Mouse (Mus musculus) T-helper 1 cell (primary cell): ENCODE data around the gene Abr.

Experiments used
- in situ Hi-C: fragments of 300-600 bp; cut with MboI, MseI; formaldehyde crosslinking; loops from one replicate; pipeline ENCODE4 v1.15.1; 2025; ENCODE audit warnings: high pct_unique_total_duplicates

The Abr gene

GRCm38 (mm10) chr11:76467073-76467472 is 155.0 kb downstream of the Abr start:
- in situ Hi-C loops = no loop called here

DNA sequence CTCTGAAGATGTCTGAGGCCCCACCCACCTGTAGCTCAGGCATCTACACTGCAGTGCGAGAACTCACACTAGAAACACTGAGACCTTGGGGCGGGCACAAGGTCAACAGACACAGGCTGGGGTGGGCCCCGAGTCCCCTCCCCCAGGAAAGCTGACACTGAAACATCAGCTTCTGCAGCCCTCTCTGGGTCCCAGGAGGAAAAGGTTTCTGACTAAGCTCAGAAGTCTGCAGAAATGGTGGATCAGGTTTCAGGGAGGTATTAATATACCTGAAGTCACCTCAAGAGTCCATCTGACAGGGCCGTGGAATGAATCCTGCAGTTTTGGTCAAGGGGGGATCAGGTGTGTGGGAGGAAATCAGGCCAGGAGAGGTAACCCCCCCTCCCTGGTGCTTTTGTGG is 156.2 kb downstream of the Abr start:
- in situ Hi-C loops = no loop called here

DNA sequence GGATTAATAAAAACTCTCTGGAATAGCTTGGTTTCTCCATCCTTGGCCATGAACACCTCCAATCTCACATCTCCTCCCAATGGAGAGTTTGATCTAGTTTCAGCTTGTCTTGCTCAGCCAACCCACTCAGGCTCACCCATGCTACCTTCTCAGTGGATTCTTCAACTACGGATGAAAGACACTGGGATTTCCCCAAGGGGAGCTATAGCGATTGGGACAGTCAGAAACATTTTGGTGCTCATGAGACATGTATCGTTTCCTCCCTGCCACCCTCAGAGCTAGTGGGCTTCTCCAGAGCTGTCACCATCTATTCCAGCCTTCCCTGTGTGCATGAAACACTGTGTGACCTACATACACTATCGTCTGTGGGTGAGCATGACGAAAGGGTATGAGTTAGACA is 160.4 kb downstream of the Abr start:
- in situ Hi-C loops = no loop called here

GRCm38 (mm10) chr11:76461201-76461600 is 160.9 kb downstream of the Abr start:
- in situ Hi-C loops = no loop called here

GRCm38 (mm10) chr11:76459489-76459888 is 162.6 kb downstream of the Abr start:
- in situ Hi-C loops = no loop called here

DNA sequence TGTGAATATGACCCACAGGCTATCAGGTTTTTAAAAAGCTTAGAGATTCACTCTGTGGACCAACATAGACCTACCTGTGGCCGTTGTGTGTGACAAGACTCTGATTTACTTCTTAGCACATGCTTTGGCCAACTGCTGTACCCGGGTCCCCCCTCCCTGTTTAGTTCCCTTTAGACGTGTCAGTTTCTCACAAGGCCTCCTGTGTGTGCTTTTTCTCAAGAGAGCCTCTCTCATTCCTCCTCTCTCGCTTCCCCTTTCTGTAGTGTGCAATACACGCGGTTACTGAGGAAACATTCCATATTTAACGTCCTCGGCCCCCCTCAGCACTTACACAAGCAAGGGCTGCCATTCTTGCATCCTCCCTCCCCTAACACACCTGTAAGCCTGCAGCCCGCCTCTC is 163.4 kb downstream of the Abr start:
- in situ Hi-C loops = no loop called here

DNA sequence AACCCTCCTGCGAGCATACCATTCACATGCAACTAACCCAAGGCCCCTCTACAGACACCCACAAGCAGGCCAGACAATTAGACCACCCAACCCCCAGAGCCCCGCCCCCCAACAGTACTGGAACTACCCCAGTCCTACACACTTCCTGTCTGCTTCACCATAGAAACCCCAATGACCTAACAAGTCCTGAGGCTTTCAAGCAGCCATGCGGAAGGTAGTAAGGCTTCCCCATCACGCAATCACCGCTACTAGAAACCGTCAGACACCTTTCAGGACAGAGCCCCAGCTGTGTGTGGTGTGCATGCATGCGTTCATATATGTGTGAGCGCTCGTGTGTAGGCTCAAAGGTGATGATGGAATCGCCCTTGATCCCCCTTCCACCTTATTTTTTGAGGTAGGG is 165.2 kb downstream of the Abr start:
- in situ Hi-C loops = no loop called here

DNA sequence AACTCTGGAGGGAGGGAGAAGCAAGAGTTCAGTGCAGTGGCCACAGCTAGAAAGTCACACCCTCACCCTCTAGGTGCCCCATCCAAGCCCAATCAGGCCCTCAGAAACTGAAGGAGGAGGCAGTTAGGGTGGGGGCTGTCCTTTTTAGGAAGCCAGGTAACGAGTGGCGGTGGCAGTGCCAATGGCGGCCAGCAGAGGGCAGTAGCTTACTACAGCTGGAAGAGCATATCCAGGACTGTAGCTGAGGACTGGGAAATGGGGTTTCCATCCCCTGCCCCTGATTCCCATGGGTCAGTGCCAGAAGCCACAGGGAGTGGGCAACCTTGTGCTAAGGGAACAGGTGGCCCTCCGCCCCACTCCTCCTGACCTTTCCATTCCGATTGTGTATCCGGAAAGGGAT is 165.9 kb downstream of the Abr start:
- in situ Hi-C loops = no loop called here

DNA sequence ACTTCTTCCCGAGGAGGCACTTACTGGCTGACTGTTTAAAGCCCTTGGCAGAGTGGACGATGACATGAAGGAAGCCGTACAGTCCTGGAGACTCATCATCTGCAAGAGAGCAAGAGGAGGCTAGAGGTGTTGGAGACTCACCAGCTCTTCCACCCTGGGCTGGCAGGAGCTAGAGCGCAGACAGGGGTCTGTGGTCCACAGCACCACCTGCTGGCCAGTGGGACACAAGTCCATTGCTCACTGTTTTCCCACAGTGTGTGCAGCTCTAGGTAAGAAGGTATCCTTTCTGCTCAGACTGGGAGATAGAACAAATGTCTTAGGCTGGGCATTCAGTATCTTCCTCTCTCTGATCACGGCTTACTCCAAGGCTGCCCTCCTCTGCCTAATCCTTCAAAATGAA is 167.6 kb downstream of the Abr start:
- in situ Hi-C loops = no loop called here

GRCm38 (mm10) chr11:76450202-76450561 is 171.9 kb downstream of the Abr start:
- in situ Hi-C loops = no loop called here

- in situ Hi-C loops = no loop called here
Observed at GRCm38 (mm10) chr11:76449520-76450201, 172.5 kb downstream of the Abr start.

DNA sequence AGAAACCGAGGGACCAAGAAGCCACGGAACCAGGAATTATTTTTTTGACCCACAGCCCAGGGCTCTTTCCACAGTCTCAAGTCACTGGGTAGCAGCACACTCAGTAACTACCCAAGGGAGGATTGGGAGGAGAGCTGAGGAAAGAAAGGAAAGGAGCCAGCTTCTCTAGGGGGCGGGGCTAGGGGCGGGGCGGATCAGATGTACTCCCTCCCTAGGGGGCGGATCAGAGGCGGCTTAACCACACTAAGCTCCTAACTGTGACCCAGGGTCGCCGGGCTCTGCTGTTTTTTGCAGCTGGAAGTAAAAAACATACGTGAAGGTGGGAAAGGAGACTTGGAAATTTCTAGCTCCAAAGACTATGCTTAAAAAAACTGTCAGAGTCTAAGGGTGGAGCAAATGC is 175.9 kb downstream of the Abr start:
- in situ Hi-C loops = no loop called here

GRCm38 (mm10) chr11:76445459-76445858 is 176.7 kb downstream of the Abr start:
- in situ Hi-C loops = no loop called here

DNA sequence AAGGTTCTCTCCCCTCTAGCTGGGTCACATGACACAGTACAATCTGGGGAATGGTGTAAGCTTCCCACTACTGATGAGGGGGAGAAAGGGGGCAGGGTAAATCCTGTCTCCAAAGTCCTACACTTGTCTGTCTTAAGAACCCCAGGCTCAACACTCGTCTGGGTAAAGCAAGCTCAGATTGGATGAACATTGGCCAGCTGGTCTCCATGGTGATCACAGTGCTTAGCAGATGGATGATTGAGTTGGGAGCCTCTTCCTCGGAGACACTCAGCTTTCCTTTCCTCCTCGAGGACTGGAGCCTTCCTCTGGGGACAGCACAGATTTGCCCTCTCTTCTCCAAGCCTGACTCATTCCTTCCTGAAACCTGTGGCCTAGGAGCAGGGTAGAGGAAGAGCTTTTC is 182.4 kb downstream of the Abr start:
- in situ Hi-C loops = no loop called here

- in situ Hi-C loops = no loop called here
Observed at GRCm38 (mm10) chr11:76436864-76437437, 185.2 kb downstream of the Abr start.

DNA sequence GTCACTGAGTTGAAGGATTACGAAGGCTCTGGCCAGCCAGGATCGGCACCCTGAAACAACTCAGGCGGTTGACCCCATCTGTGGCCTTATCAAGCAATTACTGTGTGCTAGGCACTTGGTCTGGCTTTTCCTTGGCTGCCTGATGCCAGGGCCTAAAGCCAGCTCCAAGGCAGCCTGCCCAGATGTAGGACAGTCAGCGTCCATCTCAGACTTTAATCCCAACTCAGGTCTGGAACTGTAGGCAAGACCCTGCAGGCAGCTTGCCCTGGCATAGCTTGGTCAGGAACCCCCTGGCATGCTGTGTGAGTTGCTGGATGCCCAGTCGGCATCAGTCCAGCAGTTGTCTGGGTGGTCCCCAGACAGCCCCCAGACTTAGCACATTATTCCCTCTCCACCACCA is 186.1 kb downstream of the Abr start:
- in situ Hi-C loops = no loop called here

- in situ Hi-C loops = no loop called here
Observed at GRCm38 (mm10) chr11:76429966-76430631, 192.0 kb downstream of the Abr start.

DNA sequence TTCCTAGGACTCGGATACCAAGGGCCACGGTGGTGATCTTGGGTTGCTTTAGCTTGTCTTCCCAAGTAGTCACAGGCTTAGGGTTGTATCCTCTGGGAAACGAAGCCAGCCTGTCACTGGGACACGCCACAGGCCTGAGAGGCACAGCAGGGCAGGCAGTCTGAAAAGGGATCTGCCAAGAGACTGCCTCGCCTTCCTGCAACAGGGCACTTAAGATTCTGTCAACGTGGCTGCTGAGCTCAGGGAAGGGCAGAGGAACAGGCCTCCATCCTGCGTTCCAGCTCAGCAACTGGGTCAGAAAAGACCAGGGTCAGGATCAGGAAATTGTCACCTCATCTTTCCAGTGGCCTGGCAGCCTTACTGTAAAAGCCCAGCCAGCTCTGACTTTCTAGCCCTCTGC is 192.6 kb downstream of the Abr start:
- in situ Hi-C loops = no loop called here

- in situ Hi-C loops = no loop called here
Observed at GRCm38 (mm10) chr11:76429046-76429445, 193.1 kb downstream of the Abr start.

- in situ Hi-C loops = no loop called here
Observed at GRCm38 (mm10) chr11:76427781-76428180, 194.3 kb downstream of the Abr start.

GRCm38 (mm10) chr11:76425749-76426148 is 196.4 kb downstream of the Abr start:
- in situ Hi-C loops = no loop called here

DNA sequence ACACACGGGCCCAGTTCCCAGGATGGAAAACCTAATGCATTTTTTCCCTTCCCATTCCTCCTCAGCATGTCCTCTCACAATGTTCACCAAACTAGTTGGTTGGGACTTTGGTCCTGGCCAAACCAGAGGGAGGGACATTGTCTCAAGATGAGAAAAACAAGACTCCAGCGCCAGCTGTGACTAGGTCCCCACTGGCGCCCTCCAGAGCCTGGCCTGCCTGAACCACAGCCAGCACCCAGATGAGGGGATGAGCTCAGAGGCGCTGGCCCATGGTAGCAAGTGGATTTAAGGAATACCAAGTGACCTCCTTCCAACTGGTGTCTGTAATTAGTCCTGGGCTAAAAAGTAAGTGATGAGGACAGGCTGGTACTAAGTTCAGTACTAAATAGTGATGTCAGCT is 201.2 kb downstream of the Abr start:
- in situ Hi-C loops = no loop called here

DNA sequence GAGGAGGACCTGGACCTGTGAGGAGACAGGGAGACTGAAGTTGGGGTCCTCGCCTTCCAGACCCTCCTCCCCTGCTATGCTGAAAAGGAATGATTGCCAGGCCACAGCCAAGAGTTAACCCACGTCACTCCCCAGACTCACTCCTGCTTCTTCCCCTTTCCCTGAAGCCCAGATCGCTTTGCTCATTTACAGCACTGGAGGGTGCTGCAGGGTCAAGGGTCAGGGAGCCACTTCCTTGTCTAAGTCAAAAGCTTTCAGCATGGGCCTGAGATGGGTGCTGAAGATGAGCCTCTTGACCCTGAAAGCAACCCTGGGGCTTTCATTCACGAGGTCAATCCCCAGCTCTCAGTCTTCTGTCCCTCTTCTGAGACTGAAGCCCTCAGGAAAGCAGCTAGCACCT is 202.9 kb downstream of the Abr start:
- in situ Hi-C loops = no loop called here
